Mouse (Mus musculus) heart, embryonic 14.5 days (tissue): ENCODE measurements around the gene Tgtp2. TPM values are rescaled to one million over a fixed set of nuclear protein-coding genes. Genes with fewer than 3 reads are reported as not detected.

Experiments used
- ATAC-seq: fragments of 200-750 bp; cut with Nextera tagmentation; 2 replicates; pipeline ENCODE4 v1.8.0; 2017; ENCODE audit warnings: low read depth, moderate TSS enrichment; ENCODE audit not compliant: insufficient number of reproducible peaks, insufficient read depth, low FRiP score
- H3K27ac ChIP-seq, 2 experiments: fragments of 200-500 bp in 1 of 2; fragments of 300-500 bp in 1 of 2; sonication (generic) in 1 of 2; replicated peaks in 1 of 2; 2 replicates each; pipeline ENCODE4 v1.5.1; 2012 to 2014; ENCODE audit warnings: low read depth in 2 of 2, low read length in 2 of 2, control low read depth in 1 of 2, mild to moderate bottlenecking in 1 of 2, mixed read lengths in 1 of 2; ENCODE audit not compliant: control insufficient read depth in 1 of 2, insufficient read depth in 1 of 2
- H3K27me3 ChIP-seq: fragments of 300-500 bp; sonication (generic); 2 replicates; pipeline ENCODE4 v1.6.1; 2014; ENCODE audit warnings: mild to moderate bottlenecking, low read length, control low read depth; ENCODE audit not compliant: control insufficient read depth, insufficient read depth
- H3K36me3 ChIP-seq: fragments of 300-500 bp; sonication (generic); 2 replicates; pipeline ENCODE4 v1.6.1; 2014; ENCODE audit warnings: mild to moderate bottlenecking, control low read depth, low read length, mixed read lengths; ENCODE audit not compliant: control insufficient read depth, insufficient read depth
- H3K4me1 ChIP-seq, 2 experiments: fragments of 200-500 bp in 1 of 2; fragments of 300-500 bp in 1 of 2; sonication (generic) in 1 of 2; 2 replicates each; pipeline ENCODE4 v1.6.1; 2012 to 2014; ENCODE audit warnings: low read length in 2 of 2, control low read depth in 1 of 2, mixed read lengths in 1 of 2; ENCODE audit not compliant: control insufficient read depth in 2 of 2, insufficient read depth in 2 of 2
- H3K4me2 ChIP-seq: fragments of 300-500 bp; sonication (generic); 2 replicates; pipeline ENCODE4 v1.6.1; 2014; ENCODE audit warnings: mild to moderate bottlenecking, low read length
- H3K4me3 ChIP-seq, 2 experiments: fragments of 200-500 bp in 1 of 2; fragments of 300-500 bp in 1 of 2; sonication (generic) in 1 of 2; 2 replicates each; pipeline ENCODE4 v1.5.1; 2012 to 2014; ENCODE audit warnings: low read length in 2 of 2, mild to moderate bottlenecking in 2 of 2, control low read depth in 1 of 2, low read depth in 1 of 2, moderate library complexity in 1 of 2; ENCODE audit not compliant: control insufficient read depth in 1 of 2, insufficient read depth in 1 of 2
- H3K9ac ChIP-seq: fragments of 300-500 bp; sonication (generic); 2 replicates; pipeline ENCODE4 v1.6.1; 2014; ENCODE audit warnings: mild to moderate bottlenecking, low read length
- H3K9me3 ChIP-seq: fragments of 300-500 bp; sonication (generic); 2 replicates; pipeline ENCODE4 v1.6.1; 2016; ENCODE audit warnings: low read length, control low read depth; ENCODE audit not compliant: control insufficient read depth
- WGBS: fragments of 180-500 bp; shearing (Covaris S2); extraction: QIAGEN DNeasy Blood & Tissue Kit; methylation state at CpG from one replicate; pipeline ENCODE4 v1.1.7; 2014; 5-methylcytosine and 5-hydroxymethylcytosine counted together
- polyA plus RNA-seq: library from polyadenylated mRNA; unstranded; fragments of >200 nt; fragmentation: Nextera tagmentation; extraction: Ambion mirVana; gene quantifications from 2 replicates; pipeline ENCODE4 v1.2.1, GENCODE M21; 2014

The Tgtp2 gene
- polyA plus RNA-seq, 1 experiment from 2014 or later, result not detected

DNA sequence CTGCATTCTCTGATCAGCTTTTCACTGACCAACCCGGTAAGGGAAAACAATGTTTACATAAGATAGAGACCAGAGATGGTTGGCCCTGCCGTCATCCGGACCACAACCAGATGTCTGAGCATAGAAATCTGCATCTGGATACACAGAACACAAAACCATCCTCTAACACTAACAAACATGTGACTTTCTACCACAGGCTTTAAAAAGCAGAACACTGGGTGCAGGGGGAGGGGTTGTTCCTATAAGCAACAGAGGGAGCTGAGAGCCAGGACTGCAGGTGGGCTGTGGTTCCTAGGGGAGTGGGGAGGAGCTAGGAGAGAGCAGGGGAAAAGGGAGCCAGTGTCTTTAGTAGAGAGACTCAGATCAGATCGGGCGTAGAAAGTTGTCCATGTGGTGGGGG is 37.5 kb upstream of the Tgtp2 start:
- H3K9ac ChIP-seq, result no peak overlapping the region
- H3K27me3 ChIP-seq, result no peaks in the 10 kb centered on the region
- no peak for ATAC-seq
- WGBS, result 35% methylated on average over 5 of the region's 5 CpGs
- no peak overlapping the region for H3K27ac ChIP-seq
- H3K36me3 ChIP-seq, result no peaks in the 10 kb centered on the region
- H3K4me2 ChIP-seq, result no peak overlapping the region
- no peak overlapping the region for H3K4me3 ChIP-seq
- no peaks in the 10 kb centered on the region for H3K9me3 ChIP-seq
- no peaks in the 10 kb centered on the region; a peak in 1 of 4 replicates for H3K4me1 ChIP-seq

DNA sequence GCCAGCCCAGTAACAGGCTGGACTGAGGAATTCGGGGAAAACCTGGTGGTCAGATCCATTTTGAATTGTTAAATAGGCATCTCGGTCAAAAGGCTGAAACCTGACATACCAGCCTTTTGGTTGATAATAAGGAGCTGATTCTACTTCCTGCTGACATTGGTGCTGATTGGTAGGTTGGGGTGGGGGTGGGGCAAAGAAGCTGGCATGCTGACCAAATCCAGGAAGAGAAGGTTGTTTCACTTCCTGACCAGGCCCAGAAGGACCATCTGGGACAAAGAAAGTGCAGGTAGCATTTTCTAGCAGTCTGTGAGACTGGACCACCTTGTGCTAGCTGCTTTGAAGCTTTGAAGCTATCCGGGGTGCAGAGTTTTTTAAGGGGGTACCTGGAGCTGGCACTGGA is 36.4 kb upstream of the Tgtp2 start:
- ATAC-seq, result no peak
- H3K27me3 ChIP-seq, result no peaks in the 10 kb centered on the region
- 69% methylated on average over 3 of the region's 3 CpGs for WGBS
- no peaks in the 10 kb centered on the region for H3K36me3 ChIP-seq
- H3K4me2 ChIP-seq, result no peak overlapping the region
- H3K4me3 ChIP-seq, result no peak overlapping the region
- no peak overlapping the region for H3K9ac ChIP-seq
- H3K9me3 ChIP-seq, result no peaks in the 10 kb centered on the region
- no peaks in the 10 kb centered on the region; a peak in 1 of 4 replicates for H3K4me1 ChIP-seq
- no peak overlapping the region for H3K27ac ChIP-seq

DNA sequence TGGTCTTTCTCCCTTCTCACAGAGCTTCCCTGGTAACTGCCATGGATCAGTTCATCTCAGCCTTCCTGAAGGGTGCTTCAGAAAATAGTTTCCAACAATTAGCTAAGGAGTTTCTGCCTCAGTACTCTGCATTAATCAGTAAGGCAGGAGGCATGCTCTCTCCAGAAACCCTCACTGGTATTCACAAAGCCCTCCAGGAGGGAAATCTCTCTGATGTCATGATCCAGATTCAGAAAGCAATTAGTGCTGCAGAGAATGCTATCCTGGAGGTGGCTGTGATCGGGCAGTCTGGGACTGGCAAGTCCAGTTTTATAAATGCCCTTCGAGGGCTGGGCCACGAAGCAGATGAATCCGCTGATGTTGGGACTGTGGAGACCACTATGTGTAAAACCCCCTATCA is 31.4 kb upstream of the Tgtp2 start:
- H3K9me3 ChIP-seq, result no peaks in the 10 kb centered on the region
- no peak for ATAC-seq
- no peak overlapping the region for H3K9ac ChIP-seq
- H3K27me3 ChIP-seq, result no peaks in the 10 kb centered on the region
- H3K4me3 ChIP-seq, result no peak overlapping the region
- no peaks in the 10 kb centered on the region for H3K4me1 ChIP-seq
- WGBS, result 88% methylated on average over 4 of the region's 4 CpGs
- no peak overlapping the region for H3K4me2 ChIP-seq
- no peaks in the 10 kb centered on the region for H3K36me3 ChIP-seq
- H3K27ac ChIP-seq, result no peak overlapping the region

DNA sequence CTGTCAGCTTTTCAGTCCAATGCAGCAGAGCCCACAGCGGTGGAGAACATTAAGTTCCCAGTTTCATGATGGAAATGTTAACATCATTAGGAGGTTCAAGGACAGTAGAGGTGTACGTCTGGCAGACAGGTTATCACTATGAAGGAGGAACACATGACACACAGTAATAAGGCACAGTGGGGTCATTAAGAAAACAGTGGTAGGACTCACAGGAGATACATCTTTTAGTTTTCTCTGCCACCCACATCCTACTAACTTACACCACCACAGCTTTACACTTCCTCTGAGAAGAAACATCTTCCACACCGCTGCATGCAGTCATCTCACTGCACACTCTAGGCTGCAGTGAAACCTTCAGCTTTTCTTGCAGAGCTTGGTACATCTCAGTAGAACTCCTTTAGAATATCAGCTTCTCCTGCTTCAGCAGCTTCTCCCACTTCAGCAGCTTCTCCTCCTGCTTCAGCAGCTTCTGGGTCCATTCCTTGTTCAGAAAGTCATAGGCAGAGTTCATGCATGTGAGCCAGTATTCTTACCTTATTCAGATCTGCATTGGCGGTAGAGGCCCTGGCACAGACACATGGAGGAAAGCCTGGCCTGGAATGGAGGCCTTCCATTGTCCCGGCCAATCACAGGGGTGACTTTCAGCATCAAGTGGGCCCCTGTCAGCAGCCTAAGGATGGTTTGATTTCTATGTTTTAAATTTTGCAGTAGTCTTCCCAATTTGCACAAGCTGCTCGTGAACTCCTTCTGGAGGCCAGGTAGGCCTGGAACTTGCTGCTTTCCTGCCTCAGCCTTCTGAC is 30.1 kb upstream of the Tgtp2 start:
- Histone ChIP-seq H3K4me2 (no peak overlapping the region), H3K9ac (no peak overlapping the region), H3K9me3 (no peaks in the 10 kb centered on the region), H3K27ac (no peak overlapping the region), H3K4me3 (no peak overlapping the region), H3K4me1 (no peaks in the 10 kb centered on the region), H3K27me3 (no peaks in the 10 kb centered on the region), H3K36me3 (no peaks in the 10 kb centered on the region)
- no peak for ATAC-seq
- 77% methylated on average over 6 of the region's 6 CpGs for WGBS

DNA sequence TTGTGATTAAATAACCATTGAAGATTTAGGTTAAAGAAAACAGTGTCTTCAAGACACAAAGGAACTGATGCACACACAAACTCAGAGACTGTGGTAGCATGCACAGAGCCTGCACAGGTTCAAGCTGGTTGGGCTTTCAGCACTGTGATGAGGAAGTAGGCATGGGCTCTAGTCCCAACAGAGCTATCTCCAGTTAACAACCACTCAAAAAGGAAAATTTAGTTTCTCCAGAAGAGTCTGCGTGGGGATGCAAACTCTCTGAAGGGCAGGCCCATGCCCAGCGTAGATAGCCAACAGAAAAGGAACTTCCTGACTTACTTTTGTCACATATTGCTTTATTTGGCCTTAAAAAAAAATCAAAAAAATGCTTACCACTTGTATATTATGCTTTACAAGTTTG is 28.8 kb upstream of the Tgtp2 start:
- Histone ChIP-seq H3K4me2 (no peak overlapping the region), H3K27me3 (no peaks in the 10 kb centered on the region), H3K4me3 (no peak overlapping the region), H3K9ac (no peak overlapping the region), H3K9me3 (no peaks in the 10 kb centered on the region), H3K36me3 (no peaks in the 10 kb centered on the region), H3K27ac (no peak overlapping the region), H3K4me1 (peaks cover 0 to 4% of the 10 kb centered on the region in 2 experiments; a peak in 2 of 4 replicates)
- WGBS, result 60% methylated on average over 2 of the region's 2 CpGs
- no peak for ATAC-seq

DNA sequence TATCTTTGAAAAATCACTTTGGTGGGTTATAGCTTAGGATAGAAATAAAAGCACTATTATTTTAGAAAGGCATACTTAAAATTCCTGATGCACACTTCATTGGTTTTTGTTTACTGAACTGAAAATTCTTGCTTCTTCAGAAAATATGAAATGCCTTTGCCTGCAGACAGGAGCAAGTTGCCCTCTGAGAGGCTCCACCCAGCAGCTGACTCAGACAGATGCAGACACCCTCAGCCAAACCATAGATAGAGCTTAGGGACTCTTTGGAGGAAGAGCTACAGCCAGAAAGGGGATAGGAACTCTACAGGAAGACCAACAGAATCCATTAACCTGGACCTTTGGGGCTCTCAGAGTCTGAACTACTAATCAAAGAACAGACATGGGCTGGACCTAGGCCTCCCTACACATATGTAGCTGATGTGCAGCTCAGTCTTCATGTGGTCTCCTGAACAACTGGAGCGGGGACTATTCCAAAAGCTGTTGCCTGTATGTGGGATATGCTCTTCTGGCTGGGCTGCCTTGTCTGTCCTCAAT is 28.1 kb upstream of the Tgtp2 start:
- 86% methylated on average over 1 of the region's 1 CpGs for WGBS
- no peak for ATAC-seq
- Histone ChIP-seq H3K9ac (no peak overlapping the region), H3K4me2 (no peak overlapping the region), H3K36me3 (no peaks in the 10 kb centered on the region), H3K27ac (no peak overlapping the region), H3K4me1 (peaks cover 0 to 4% of the 10 kb centered on the region in 2 experiments; a peak in 2 of 4 replicates), H3K27me3 (no peaks in the 10 kb centered on the region), H3K4me3 (no peak overlapping the region), H3K9me3 (no peaks in the 10 kb centered on the region)

DNA sequence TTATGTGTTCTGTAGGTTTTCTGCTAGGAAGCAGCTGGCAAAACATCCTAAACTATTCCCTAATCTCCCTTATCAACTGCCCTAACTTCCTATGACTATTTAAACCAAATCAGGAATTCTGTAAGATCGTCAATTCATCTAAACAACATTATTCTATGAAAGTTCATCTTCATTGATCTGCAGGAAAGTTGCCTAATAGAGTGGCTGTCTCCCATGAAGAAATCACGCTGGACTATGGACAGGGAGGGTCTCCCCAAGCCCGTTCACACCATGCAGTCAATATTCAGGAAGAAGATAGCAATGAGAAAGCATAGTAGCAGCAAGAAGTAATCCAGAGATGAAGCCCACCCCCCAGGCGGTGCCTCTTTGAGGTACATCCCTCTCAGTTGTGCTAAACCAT is 27.2 kb upstream of the Tgtp2 start:
- Histone ChIP-seq H3K9me3 (no peaks in the 10 kb centered on the region), H3K4me1 (peaks cover 0 to 4% of the 10 kb centered on the region in 2 experiments; a peak in 2 of 4 replicates), H3K27ac (no peak overlapping the region), H3K36me3 (no peaks in the 10 kb centered on the region), H3K4me3 (no peak overlapping the region), H3K27me3 (no peaks in the 10 kb centered on the region), H3K4me2 (no peak overlapping the region), H3K9ac (no peak overlapping the region)
- ATAC-seq, result no peak
- WGBS, result 61% methylated on average over 4 of the region's 4 CpGs
